Mouse (Mus musculus) gonadal fat pad, adult 2 months (tissue): ENCODE data around the gene Fez1. TPM values are rescaled to one million over a fixed set of nuclear protein-coding genes. Genes with fewer than 3 reads are reported as not detected.

ENCODE experiments used
- DNase-seq: peaks from one replicate; pipeline ENCODE4 v3.0.0-alpha.2; 2012; ENCODE audit warnings: low read depth
- polyA plus RNA-seq: library from polyadenylated mRNA; depleted of rRNA; stranded (reverse); fragments of >200 nt; gene quantifications from 2 replicates; pipeline ENCODE4 v1.2.3, GENCODE M21; 2012; rRNA removed

Fez1 gene
- polyA plus RNA-seq, 1 experiment = 3.0 TPM

DNA sequence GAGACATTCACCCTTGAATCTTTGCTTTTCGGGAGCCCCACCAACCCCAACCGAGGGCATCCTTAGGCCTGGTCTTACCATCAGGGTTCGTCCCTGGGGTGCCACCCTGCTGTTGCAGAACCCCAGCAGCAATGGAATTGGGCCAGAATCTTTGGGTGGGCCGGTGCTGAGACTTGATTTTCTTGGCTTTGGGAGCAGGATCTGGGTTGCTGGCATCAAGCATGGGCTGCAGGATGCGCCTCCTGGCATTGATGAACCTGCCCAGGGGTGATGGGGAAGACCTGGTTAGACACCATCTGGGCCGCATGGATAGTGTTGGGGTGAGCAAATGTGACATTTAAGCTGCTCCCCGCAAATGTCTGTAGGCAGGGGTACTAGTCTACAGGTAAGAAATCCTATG, 72.6 kb downstream of the Fez1 start:
- DNase-seq = no peak

DNA sequence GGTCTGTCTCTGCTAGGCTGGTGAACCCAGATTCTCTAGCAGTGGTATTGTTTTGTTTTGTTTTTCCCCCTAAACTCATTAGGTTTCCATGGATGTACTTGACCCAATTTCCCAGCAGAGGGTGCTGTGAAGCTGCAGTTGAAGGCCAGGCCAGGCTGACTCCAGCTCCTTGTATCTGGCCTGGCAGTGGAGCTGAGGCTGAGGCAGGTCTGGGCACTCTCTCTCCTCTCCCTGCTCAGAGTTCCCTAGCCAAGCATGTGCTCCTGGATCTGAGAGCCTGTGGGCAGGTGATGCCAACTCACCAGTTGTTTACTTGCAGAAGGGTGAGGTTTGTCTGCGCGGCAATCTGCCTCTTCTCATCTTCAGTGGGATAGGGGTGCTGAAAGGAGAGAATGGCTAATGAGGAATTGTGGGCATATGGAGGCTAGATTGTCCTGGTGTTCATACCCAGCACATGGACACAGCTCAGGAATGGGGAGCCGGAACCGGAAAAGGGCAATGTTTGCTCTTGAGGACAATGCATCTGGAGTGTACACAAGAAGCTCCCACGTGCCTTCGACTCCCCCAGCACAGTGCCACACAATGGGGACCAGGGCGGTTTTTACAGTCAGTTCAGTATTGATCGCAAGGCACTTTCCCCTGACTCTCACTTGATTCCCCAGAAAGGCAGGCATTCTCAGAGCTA, 73.5 kb downstream of the Fez1 start:
- no peak for DNase-seq

DNA sequence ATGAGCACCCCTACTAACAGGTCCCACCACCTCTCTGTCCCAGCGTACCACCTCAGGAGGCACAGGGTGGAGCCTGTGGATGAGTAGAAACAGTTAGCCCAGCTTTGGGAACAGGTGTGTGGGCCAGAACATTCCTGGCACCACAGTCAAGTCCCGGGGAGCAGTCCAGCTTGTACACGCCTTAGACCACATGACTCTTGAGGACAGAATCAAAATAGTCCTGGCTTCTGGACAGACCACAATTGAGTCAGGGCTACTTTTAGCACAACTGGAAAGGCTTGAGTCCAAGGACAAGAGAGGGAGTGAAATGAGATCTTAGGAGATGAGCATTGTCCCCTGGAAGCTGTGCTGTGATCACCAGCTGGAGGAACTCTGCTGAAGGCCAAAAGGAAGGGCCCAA, 76.9 kb downstream of the Fez1 start:
- DNase-seq = no peak

DNA sequence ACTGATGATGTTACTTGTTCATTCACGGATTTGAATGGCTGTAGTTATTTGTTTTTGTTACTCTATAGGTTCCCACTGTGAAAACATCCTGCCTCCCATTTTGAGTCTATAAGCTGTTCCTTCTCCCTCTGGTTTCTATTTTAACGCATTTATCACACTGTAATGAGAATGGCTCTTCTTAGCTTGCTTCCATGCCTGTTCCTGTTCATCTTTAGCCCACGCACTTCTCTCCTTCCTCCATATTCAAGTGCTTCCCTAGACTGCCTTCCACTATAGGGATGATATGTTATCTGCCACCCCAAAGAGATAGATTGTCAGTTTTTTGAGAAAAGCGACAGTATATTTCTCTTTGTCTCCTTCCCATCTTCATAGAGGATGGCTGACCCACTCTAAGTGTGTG, 78.8 kb downstream of the Fez1 start:
- no peak for DNase-seq

DNA sequence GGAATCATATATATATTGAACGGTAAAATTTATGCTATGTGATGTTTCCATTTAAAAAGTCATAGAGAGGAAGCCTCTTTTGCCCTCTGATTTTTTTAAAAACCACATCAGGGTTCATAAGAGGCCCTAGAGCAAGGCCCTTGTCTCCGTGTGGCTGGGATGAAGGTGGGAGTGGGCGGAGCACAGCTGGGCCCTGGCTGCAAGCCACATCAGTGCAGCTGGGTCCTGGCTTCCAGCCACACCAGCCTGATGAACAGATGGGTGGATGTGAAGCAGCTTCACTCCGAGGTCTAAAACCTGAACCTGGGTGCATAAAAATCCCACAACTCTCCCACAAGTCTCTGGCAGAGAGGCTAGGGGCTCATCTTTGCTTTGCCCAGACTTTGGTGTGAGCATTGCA, 83.8 kb downstream of the Fez1 start:
- DNase-seq = no peak

DNA sequence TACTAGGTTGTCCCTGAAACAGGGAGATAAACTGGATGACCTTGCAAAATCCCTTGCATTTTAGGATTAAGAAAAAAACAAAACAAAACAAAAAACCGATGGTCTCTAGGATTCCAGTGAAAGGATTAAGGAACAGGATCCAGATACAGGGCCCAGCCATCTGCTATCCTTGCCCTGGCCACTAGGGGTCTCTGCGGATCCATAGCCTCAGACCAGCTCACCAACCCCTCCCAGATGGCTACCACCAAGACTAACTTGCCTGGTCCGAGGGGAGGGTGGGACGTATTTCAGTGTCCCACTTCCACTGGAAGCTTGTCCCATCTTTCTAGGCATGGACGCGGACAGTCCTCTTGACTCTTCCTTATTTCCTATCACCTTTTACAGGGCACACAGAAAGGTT, 94.7 kb downstream of the Fez1 start:
- DNase-seq = no peak

DNA sequence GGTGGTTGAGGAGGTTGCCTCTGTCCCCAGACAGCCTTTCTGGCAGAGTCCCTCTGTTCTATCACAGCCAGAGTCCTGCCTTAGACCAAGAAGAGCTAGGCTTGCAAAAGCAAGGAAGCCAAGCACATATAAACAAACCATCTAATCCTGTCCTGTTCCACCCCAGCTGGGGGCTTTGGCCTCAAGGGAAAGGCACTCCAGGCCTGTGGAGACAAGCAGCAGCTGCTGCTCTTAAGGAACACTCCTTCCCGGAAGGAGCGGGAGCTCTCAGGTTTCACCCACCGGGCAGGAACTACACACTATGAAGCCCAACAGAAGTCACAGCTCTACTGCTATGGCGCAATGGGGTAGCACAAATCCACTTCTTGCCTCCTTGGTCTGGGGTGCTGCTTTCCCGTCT, 95.3 kb downstream of the Fez1 start:
- DNase-seq = no peak

DNA sequence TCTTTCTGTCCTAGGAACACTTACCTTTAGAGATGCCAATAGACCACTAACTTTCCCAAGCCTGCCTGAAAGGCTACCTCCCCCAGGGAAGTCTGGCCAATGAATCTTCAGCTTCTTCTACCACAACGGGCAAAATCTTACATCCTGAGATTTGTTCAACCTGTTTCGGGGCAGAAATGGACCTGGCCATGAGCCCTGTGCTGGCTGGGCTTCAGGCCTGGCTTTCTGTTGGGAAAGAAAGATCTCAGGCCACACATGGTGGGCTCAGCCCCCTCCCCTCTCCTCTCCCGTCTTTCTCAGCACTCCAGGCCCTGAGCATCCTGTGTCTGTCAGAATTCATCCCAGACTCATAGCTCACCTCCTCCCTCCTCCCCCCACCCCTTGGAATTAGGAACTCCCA, 96.9 kb downstream of the Fez1 start:
- no peak for DNase-seq

GRCm38 (mm10) chr9:36919472-36919871, 97.8 kb downstream of the Fez1 start:
- no peak for DNase-seq

DNA sequence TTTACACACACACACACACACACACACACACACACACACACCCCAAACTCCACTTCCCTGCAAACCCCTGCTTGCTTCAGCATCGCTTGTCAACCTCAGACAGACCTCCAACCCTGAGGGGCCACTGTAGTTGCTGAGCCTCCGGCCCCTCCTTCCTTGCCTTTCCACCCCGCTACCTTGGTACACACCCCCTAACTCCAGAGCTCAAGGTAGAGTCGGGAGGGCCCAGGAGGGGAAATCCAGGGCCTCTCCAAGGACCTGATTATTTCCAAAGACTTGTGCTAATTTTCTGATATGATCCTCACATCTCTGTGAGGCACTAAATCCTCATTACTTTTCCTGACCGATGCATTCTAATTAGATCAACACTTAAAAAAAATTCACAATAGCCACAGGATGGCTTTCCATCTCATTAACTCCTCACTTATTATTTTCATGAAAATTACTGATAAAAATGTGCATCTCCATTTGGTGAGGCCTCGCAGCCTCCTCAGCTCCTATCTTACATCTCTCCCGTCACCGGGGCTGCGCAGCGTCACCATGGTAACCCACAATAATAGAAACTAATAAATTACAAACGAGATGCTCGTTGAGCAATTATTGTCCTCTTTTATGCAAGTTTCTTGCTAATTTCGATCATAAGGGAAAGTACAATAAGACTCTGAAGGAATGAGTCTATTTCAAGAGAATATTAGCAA, 100.2 kb downstream of the Fez1 start:
- no peak for DNase-seq

DNA sequence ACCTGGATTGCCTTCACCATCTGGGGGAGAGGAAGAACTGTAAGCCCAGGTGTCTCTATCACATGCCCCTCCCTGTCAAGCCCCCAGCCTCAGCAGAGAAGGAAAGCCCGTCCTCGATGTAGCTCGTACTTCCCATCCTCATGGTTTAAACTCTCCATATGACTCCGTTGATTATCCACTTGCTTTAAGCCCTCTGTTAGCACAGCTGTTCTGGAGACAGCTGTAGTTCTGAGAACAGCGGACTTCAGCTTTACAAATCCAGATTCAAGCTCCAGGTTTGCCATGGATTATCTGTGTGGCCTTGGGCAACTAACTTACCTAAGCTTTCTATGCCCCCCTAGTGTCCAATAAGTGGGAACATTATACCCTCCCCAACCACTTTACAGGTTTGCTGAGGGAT, 102.1 kb downstream of the Fez1 start:
- DNase-seq = no peak

Other genes starting within 250 kb of the Fez1 start
- not detected in 2 replicates for gene Gm17689, start 239.2 kb upstream of the Fez1 start, polyA plus RNA-seq
- 1.9 TPM in 1 of 2 replicates, not detected in the other for gene A630095E13Rik, start 178.5 kb upstream of the Fez1 start, polyA plus RNA-seq
- 0.55 and 0.93 TPM in 2 replicates for gene Acrv1, start 128.6 kb upstream of the Fez1 start, polyA plus RNA-seq
- gene Chek1, start 94.8 kb upstream of the Fez1 start, polyA plus RNA-seq = 0.49 and 0.70 TPM in 2 replicates
- 363 and 484 TPM in 2 replicates for gene Stt3a, start 54.2 kb upstream of the Fez1 start, polyA plus RNA-seq
- 72.9 and 82.1 TPM in 2 replicates for gene Ei24, start 24.5 kb upstream of the Fez1 start, polyA plus RNA-seq